Comparison of ENCODE assay signal across 20 mouse cellular contexts in the genomic region with DNA sequence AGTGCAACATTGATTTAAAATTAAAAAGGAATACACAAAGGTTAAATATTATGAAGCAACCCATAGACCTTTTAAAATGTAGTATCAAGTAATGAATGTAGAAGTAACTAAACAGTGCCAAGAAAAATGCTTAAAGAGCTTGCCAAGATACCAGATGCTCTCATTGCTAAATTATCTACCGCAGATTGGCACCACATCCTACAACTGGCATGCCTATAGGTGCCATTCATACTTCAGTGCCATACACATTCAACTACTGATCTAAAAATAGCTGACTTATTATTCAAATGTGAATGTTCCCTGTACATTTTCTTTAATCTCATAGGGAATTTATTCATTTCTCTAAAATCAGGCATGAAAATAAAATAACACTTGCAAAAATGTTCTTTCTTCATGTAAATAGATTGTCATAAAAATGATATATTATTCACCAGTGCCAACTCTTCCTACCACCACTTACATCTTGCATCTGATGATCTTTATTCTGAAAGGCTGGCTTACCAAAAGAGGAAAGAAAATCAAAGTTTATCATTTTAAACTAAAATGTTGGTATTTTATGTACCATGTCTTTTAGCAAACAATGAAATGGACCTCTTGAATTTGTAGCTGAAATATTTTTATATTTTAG.
DNase-seq lines count a peak whose midpoint lies in the region; ATAC-seq and TF ChIP-seq lines count a peak whose summit lies in the region.
"Had no signal": no experiment of that assay in that cellular context is flagged by ENCODE, and none has a peak within 500 bp of the region (broad histone marks: within the 10 kb centered on the region; RNA-seq: fewer than 3 reads in every experiment).

No protein-coding gene starts in this region.

- no peak overlapping the region for H3K4me2 ChIP-seq in hindbrain, postnatal 0 days (ENCODE audit: low read depth, low read length)
- H3K4me2 ChIP-seq in hindbrain, embryonic 12.5 days (replicated peaks) = no peak overlapping the region
- H3K4me2 ChIP-seq in intestine, embryonic 15.5 days (replicated peaks) = no peak overlapping the region
- H3K4me2 ChIP-seq: embryonic facial prominence, embryonic 13.5 days; heart, embryonic 12.5 days; limb, embryonic 15.5 days; midbrain, embryonic 12.5 days had no signal

- no peaks in the 10 kb centered on the region for H3K9me3 ChIP-seq in hindbrain, postnatal 0 days (ENCODE audit: low read length)
- no peaks in the 10 kb centered on the region for H3K9me3 ChIP-seq in hindbrain, embryonic 12.5 days (replicated peaks)
- H3K9me3 ChIP-seq in intestine, embryonic 15.5 days = no peaks in the 10 kb centered on the region
- H3K9me3 ChIP-seq: embryonic facial prominence, embryonic 13.5 days; heart, embryonic 12.5 days; limb, embryonic 15.5 days; midbrain, embryonic 12.5 days had no signal

- TF ChIP-seq CTCF in hindbrain, postnatal 0 days (IDR thresholded peaks at IDR 0.05; ENCODE audit: low read depth) = no peak
- no peak for TF ChIP-seq CTCF in brain, embryonic 14.5 days (IDR thresholded peaks at IDR 0.05; ENCODE audit: borderline replicate concordance, extremely low read depth, insufficient read depth, insufficient read length)

- intact Hi-C loops in left cerebral cortex, postnatal 25 days (cut with DNase I) = no loop called here

- H3K36me3 ChIP-seq in hindbrain, postnatal 0 days (ENCODE audit: insufficient read depth, low read length) = no peaks in the 10 kb centered on the region
- H3K36me3 ChIP-seq in hindbrain, embryonic 12.5 days = no peaks in the 10 kb centered on the region
- no peaks in the 10 kb centered on the region for H3K36me3 ChIP-seq in intestine, embryonic 15.5 days
- H3K36me3 ChIP-seq: embryonic facial prominence, embryonic 13.5 days; heart, embryonic 12.5 days; limb, embryonic 15.5 days; midbrain, embryonic 12.5 days had no signal

- H3K9ac ChIP-seq in hindbrain, postnatal 0 days (replicated peaks; ENCODE audit: low read length) = no peak overlapping the region
- H3K9ac ChIP-seq in hindbrain, embryonic 12.5 days = no peak overlapping the region
- H3K9ac ChIP-seq in intestine, embryonic 15.5 days = no peak overlapping the region
- H3K9ac ChIP-seq: embryonic facial prominence, embryonic 13.5 days; heart, embryonic 12.5 days; limb, embryonic 15.5 days; midbrain, embryonic 12.5 days had no signal

- no peaks in the 10 kb centered on the region for H3K27me3 ChIP-seq in hindbrain, postnatal 0 days (ENCODE audit: insufficient read depth, low read length)
- no peaks in the 10 kb centered on the region for H3K27me3 ChIP-seq in hindbrain, embryonic 12.5 days
- H3K27me3 ChIP-seq in intestine, embryonic 15.5 days (replicated peaks) = no peaks in the 10 kb centered on the region
- H3K27me3 ChIP-seq: CH12.LX; embryonic facial prominence, embryonic 13.5 days; heart, embryonic 12.5 days; limb, embryonic 15.5 days; midbrain, embryonic 12.5 days had no signal

- TF ChIP-seq POLR2A in brain, embryonic 14.5 days (IDR thresholded peaks at IDR 0.05; ENCODE audit: borderline replicate concordance, extremely low read depth, insufficient read depth, insufficient read length, poor library complexity, severe bottlenecking) = no peak

- H3K27ac ChIP-seq in hindbrain, postnatal 0 days = no peak overlapping the region
- no peak overlapping the region for H3K27ac ChIP-seq in hindbrain, embryonic 12.5 days
- H3K27ac ChIP-seq in intestine, embryonic 15.5 days = no peak overlapping the region
- H3K27ac ChIP-seq: embryonic facial prominence, embryonic 13.5 days; kidney, postnatal 0 days; limb, embryonic 15.5 days; macrophage; midbrain, embryonic 12.5 days had no signal

- no peak for ATAC-seq in hindbrain, postnatal 0 days
- ATAC-seq in hindbrain, embryonic 12.5 days (ENCODE audit: low FRiP score) = no peak
- no peak for ATAC-seq in intestine, embryonic 15.5 days
- ATAC-seq: intestine, embryonic 16.5 days had no signal

- no peak overlapping the region for H3K4me3 ChIP-seq in hindbrain, postnatal 0 days (ENCODE audit: low read length)
- no peak overlapping the region for H3K4me3 ChIP-seq in hindbrain, embryonic 12.5 days
- no peak overlapping the region for H3K4me3 ChIP-seq in intestine, embryonic 15.5 days (replicated peaks)
- H3K4me3 ChIP-seq: embryonic facial prominence, embryonic 13.5 days; heart, embryonic 12.5 days; limb, embryonic 15.5 days; midbrain, embryonic 12.5 days had no signal

- no peaks in the 10 kb centered on the region for H3K4me1 ChIP-seq in hindbrain, postnatal 0 days (ENCODE audit: insufficient read depth, low read length)
- no peaks in the 10 kb centered on the region for H3K4me1 ChIP-seq in hindbrain, embryonic 12.5 days
- H3K4me1 ChIP-seq in intestine, embryonic 15.5 days (replicated peaks) = no peaks in the 10 kb centered on the region
- H3K4me1 ChIP-seq: embryonic facial prominence, embryonic 13.5 days; heart, embryonic 12.5 days; limb, embryonic 15.5 days; midbrain, embryonic 12.5 days had no signal

- 49% methylated on average over 1 of the region's 1 CpGs for WGBS in hindbrain, postnatal 0 days
- 75% methylated on average over 1 of the region's 1 CpGs for WGBS in hindbrain, embryonic 12.5 days
- WGBS in intestine, embryonic 15.5 days = 85% methylated on average over 1 of the region's 1 CpGs

- DNase-seq in cerebellum, adult 9-10 months = peak; percentile 22
- DNase-seq in cerebellum, adult 9-11 months = no peak
- peak; percentile 50 for DNase-seq in hindbrain, postnatal 0 days (ENCODE audit: low spot score)
- DNase-seq in brain, embryonic 14.5 days (ENCODE audit: low read depth) = peak; percentile 92
- peak; percentile 20 to 73 for DNase-seq in left cerebral cortex, postnatal 25 days (ENCODE audit: low spot score in 2 of 2)
- no peak for DNase-seq in T-cell, adult 2 months (ENCODE audit: low spot score)
- DNase-seq: adrenal gland, postnatal 14 days; heart, postnatal 36 days; lung, adult 2 months; thymus, postnatal 25 days had no signal

Comparison
In these comparisons a context has a peak if more than half of its experiments do, and no peak if none do; other contexts are left out.
1. DNase-seq: peak in cerebellum, adult 9-10 months (single experiment), hindbrain, postnatal 0 days (single experiment), brain, embryonic 14.5 days (single experiment) and left cerebral cortex, postnatal 25 days (2 of 2); none in cerebellum, adult 9-11 months (single experiment) and T-cell, adult 2 months (single experiment).